Mouse (Mus musculus) small intestine, adult 2 months (tissue): ENCODE results near the gene Ap5z1. TPM values are rescaled to one million over a fixed set of nuclear protein-coding genes. Genes with fewer than 3 reads are reported as not detected.
A peak's percentile ranks its signal among the peaks of the same experiment; 100 is the strongest.

ENCODE experiments used
- H3K27ac ChIP-seq: fragments of 200-500 bp; 2 replicates; pipeline ENCODE4 v1.5.1; 2012; ENCODE audit warnings: low read depth, low read length, control low read depth, inconsistent platforms; ENCODE audit not compliant: insufficient read depth
- H3K27me3 ChIP-seq: fragments of 200-500 bp; 2 replicates; pipeline ENCODE4 v1.6.1; 2012; ENCODE audit warnings: mild to moderate bottlenecking, moderate library complexity, low read length, inconsistent platforms; ENCODE audit not compliant: control insufficient read depth, insufficient read depth
- H3K36me3 ChIP-seq: fragments of 200-500 bp; 2 replicates; pipeline ENCODE4 v1.6.1; 2012; ENCODE audit warnings: mild to moderate bottlenecking, low read length, control low read depth, inconsistent platforms; ENCODE audit not compliant: control insufficient read depth, insufficient read depth
- H3K4me1 ChIP-seq: fragments of 200-500 bp; 2 replicates; pipeline ENCODE4 v1.6.1; 2012; ENCODE audit warnings: low read length, inconsistent platforms, mixed read lengths; ENCODE audit not compliant: control insufficient read depth, insufficient read depth, insufficient read length
- H3K4me3 ChIP-seq: fragments of 200-500 bp; 2 replicates; pipeline ENCODE4 v1.5.1; 2012; ENCODE audit warnings: low read depth, mild to moderate bottlenecking, control low read depth, inconsistent platforms, low read length, moderate library complexity
- CTCF ChIP-seq: fragments of 200-500 bp; IDR thresholded peaks from 2 replicates; pipeline ENCODE4 v1.5.1; 2012; ENCODE audit warnings: low read depth, mild to moderate bottlenecking, control low read depth, inconsistent platforms, low read length, moderate library complexity, mixed read lengths; ENCODE audit not compliant: insufficient replicate concordance, insufficient read length; ENCODE audit errors: extremely low read depth
- POLR2A ChIP-seq: fragments of 200-500 bp; IDR thresholded peaks from 2 replicates; pipeline ENCODE4 v1.6.1; 2012; ENCODE audit warnings: low read depth, mild to moderate bottlenecking, control low read depth, inconsistent platforms, low read length, moderate library complexity
- WGBS: fragments of 180-500 bp; shearing (Covaris S2); methylation state at CpG from one replicate; pipeline ENCODE4 v1.1.7; 2018; 5-methylcytosine and 5-hydroxymethylcytosine counted together
- polyA plus RNA-seq: library from polyadenylated mRNA; depleted of rRNA; stranded (reverse); fragments of >200 nt; gene quantifications from 2 replicates; pipeline ENCODE4 v1.2.3, GENCODE M21; 2012

The Ap5z1 gene
- polyA plus RNA-seq, 1 experiment = 37.6 TPM

DNA sequence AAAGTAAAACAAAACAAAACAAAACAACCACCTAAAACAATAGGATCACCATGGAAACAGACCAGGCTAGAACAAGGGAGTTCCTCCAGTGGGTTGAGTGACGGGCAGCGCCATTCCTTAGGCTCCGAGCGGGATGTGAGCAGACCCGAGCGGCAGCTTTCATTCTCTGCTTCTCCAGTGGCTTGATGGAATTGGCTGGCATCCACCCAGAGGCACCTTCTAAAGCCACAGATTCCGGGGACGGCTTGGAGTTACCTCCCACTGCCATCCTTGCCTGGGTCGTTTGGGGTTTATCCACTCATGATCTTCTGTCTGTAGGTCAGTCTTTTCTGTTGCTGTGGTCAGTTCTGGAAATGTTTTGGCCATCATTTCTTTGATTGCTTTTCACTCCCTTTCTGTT lies 42.8 kb upstream of the Ap5z1 start:
- no peak for TF ChIP-seq POLR2A
- no peak for TF ChIP-seq CTCF
- Histone ChIP-seq H3K27me3 (no peaks in the 10 kb centered on the region), H3K27ac (peak overlapping the region; percentile 85), H3K4me3 (peak overlapping the region; percentile 36), H3K4me1 (peaks cover 54% of the 10 kb centered on the region), H3K36me3 (peaks cover 6% of the 10 kb centered on the region; the same call in 1 of the 2 replicates)
- WGBS = 34% methylated on average over 9 of the region's 9 CpGs

DNA sequence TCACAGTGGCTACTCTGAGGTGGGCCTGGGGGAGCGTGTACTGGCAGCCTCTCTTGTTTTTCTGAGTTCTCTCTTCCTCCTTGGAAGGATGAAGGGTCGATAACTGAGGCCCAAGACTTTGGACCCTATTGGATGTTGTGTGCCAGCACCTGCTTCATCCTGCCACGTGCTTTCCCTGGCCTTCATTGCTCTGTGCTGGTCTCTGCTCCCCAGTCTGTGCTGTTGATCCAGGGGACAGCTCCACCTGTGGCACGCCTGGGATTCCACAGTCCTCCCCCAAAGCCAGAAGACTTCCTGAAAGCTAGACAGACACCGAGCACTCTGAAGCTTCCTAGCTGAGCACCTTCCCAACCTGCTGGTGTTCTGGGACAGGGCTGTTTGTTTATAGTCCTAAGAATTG lies 41.9 kb upstream of the Ap5z1 start:
- 37% methylated on average over 5 of the region's 5 CpGs for WGBS
- no peak for TF ChIP-seq POLR2A
- TF ChIP-seq CTCF = no peak

DNA sequence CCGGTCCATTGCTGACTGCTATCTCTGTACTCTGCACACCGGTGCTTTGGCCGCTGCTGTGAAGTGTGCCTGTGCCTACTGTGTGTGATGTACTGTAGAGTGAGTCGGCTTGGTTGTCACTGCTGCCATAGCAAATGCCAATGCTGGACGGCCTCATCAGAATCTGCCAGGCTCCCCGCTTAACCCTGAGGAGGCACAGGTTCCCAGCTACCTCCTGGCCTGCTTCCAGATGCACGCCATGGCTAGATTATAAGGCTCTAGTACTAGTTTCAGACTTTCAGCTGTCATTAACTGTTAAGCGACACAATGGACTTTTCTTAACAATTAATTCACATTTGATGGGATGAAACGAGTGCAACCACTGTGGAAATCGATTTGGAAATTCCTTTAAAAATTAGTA lies 40.6 kb upstream of the Ap5z1 start:
- Histone ChIP-seq H3K36me3 (peaks cover 6% of the 10 kb centered on the region; the same call in 1 of the 2 replicates), H3K27ac (no peak overlapping the region), H3K4me1 (peaks cover 60% of the 10 kb centered on the region), H3K27me3 (no peaks in the 10 kb centered on the region), H3K4me3 (no peak overlapping the region)
- 62% methylated on average over 10 of the region's 10 CpGs for WGBS
- no peak for TF ChIP-seq POLR2A
- TF ChIP-seq CTCF = no peak

More for the DNA sequence above, 41.9 kb upstream of the Ap5z1 start:
- H3K4me1 ChIP-seq = peaks cover 58% of the 10 kb centered on the region
- H3K27ac ChIP-seq = peak overlapping the region; percentile 85
- no peak overlapping the region for H3K4me3 ChIP-seq
- H3K36me3 ChIP-seq = peaks cover 6% of the 10 kb centered on the region; the same call in 1 of the 2 replicates
- H3K27me3 ChIP-seq = no peaks in the 10 kb centered on the region

DNA sequence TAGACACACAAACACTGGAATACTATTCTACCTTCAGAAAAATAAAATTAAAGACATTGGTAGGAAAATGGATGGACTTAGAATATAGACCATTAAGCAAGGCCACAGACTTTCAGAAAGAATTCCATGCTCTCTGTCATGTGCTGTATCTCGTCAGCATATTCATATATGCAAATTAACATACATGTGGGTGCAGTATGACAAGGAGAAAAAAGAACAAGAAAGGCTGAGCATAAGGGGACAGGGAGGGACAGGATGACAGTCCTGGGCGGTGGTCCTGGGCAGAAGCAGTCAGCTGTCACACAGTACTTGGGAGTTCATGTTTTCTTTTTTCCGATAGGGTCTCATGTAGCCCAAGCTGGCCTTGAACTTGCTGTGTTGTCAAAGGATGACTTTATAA lies 40.0 kb upstream of the Ap5z1 start:
- Histone ChIP-seq H3K4me3 (no peak overlapping the region), H3K27ac (peak overlapping the region; percentile 96), H3K27me3 (no peaks in the 10 kb centered on the region), H3K36me3 (peaks cover 6% of the 10 kb centered on the region; the same call in 1 of the 2 replicates), H3K4me1 (peaks cover 61% of the 10 kb centered on the region)
- WGBS = 61% methylated on average over 3 of the region's 3 CpGs
- TF ChIP-seq POLR2A (no peak), CTCF (no peak)

DNA sequence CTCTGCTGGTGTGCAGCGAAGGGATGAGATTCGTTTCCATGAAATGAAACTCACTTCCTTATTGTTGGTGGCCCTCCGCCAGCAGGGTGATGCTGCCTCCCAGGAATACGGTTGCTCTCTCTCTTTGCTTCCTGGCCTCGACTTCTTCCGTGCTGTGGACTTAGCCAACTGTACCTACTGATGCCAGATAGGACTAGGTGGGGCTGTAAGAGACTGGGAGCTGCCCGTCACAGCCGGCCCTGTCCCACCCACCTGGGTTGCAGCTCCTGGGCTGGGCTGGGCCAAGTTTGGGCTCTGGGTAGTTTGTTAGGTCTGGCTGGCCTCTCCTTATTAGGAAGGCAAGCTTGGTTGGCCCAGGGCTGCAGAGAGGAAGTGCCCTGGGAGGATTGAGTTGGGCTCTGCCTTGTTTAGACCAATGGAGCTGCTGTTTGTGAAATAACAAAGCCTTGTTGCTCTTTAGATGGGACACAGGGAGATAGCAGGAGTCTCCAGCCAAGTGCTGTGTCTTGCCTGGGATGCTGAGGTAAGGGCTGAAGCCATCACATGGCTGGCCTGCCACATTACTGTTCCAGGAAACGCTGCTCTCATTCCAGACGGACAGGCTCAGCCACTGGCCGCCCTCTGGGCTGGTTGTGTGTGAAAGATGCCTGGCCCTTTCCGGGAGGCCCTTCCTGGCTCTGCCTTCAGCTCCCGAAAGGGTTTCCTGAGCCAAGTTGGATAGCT lies 39.0 kb upstream of the Ap5z1 start:
- TF ChIP-seq POLR2A = no peak
- no peak for TF ChIP-seq CTCF
- peaks cover 2% of the 10 kb centered on the region; the same call in 1 of the 2 replicates for H3K36me3 ChIP-seq
- H3K27me3 ChIP-seq = no peaks in the 10 kb centered on the region
- H3K27ac ChIP-seq = peak overlapping the region; percentile 96
- peak overlapping the region; percentile 5 for H3K4me3 ChIP-seq
- peaks cover 61% of the 10 kb centered on the region for H3K4me1 ChIP-seq
- 14% methylated on average over 13 of the region's 13 CpGs for WGBS

DNA sequence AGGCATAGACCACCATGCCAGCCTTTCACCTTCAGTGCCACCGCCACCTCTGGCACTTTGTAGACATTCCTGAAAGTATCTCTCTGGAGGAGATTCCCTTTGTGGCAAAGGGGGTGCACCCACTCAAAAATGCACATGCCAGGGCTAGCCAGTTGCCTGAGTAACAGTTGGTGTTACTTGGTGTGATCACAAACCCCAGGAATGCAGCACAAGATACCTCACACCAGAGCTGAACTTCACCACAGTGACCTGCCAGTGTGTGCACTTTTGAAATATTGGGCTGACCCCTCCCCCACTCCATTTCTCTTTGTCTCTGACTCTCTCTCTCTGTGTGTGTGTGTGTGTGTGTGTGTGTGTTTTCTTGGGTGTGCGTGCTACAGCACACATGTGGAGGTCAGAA lies 37.3 kb upstream of the Ap5z1 start:
- Histone ChIP-seq H3K4me1 (peaks cover 54% of the 10 kb centered on the region), H3K27ac (peak overlapping the region; percentile 96), H3K4me3 (no peak overlapping the region), H3K36me3 (no peaks in the 10 kb centered on the region), H3K27me3 (no peaks in the 10 kb centered on the region)
- WGBS = 91% methylated on average over 2 of the region's 2 CpGs
- no peak for TF ChIP-seq CTCF
- no peak for TF ChIP-seq POLR2A

DNA sequence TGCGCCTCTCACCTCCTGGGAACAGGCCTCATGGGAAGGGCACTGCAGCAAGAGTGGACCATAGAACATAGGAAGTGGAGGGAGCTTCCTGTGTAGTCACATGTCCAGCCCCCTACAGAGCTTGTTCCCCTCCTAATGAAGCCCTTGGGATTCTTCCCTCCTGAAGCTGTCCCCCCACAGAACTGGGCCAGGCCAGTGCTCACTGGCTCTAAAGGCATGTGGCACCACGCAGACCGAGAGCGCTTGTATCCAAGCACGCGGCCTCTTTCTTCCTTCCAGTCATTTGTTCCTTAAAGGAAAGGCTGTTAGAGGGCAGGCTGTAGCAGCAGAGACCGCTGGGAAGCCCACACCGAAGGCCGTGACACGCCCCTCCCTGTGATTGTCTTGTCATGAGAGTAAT lies 35.9 kb upstream of the Ap5z1 start:
- peaks cover 51% of the 10 kb centered on the region for H3K4me1 ChIP-seq
- H3K4me3 ChIP-seq = no peak overlapping the region
- peak overlapping the region; percentile 62 for H3K27ac ChIP-seq
- H3K27me3 ChIP-seq = no peaks in the 10 kb centered on the region
- WGBS = 64% methylated on average over 10 of the region's 10 CpGs
- H3K36me3 ChIP-seq = no peaks in the 10 kb centered on the region
- TF ChIP-seq CTCF = no peak
- TF ChIP-seq POLR2A = 0 out of 2 replicates have a peak, but pooled peaks have one; percentile 11
